Mouse (Mus musculus) neural tube, embryonic 14.5 days (tissue): ENCODE results near the gene Ubr3. TPM values are rescaled to one million over a fixed set of nuclear protein-coding genes. Genes with fewer than 3 reads are reported as not detected.

Source experiments
- ATAC-seq: fragments of 200-750 bp; cut with Nextera tagmentation; 2 replicates; pipeline ENCODE4 v1.8.0; 2017; ENCODE audit warnings: low read depth, mild to moderate bottlenecking, moderate TSS enrichment, moderate library complexity
- H3K27ac ChIP-seq: fragments of 300-500 bp; sonication (generic); 2 replicates; pipeline ENCODE4 v1.5.1; 2014; ENCODE audit warnings: low read depth, mild to moderate bottlenecking, control low read depth, low read length, moderate library complexity, mixed read lengths
- H3K27me3 ChIP-seq: fragments of 300-500 bp; sonication (generic); 2 replicates; pipeline ENCODE4 v1.6.1; 2014; ENCODE audit warnings: low read length; ENCODE audit not compliant: control insufficient read depth, insufficient read depth
- H3K36me3 ChIP-seq: fragments of 300-500 bp; sonication (generic); 2 replicates; pipeline ENCODE4 v1.6.1; 2014; ENCODE audit warnings: low read length, mixed read lengths; ENCODE audit not compliant: control insufficient read depth, insufficient read depth
- H3K4me1 ChIP-seq: fragments of 300-500 bp; sonication (generic); 2 replicates; pipeline ENCODE4 v1.6.1; 2014; ENCODE audit warnings: low read length; ENCODE audit not compliant: control insufficient read depth, insufficient read depth
- H3K4me2 ChIP-seq: fragments of 300-500 bp; sonication (generic); 2 replicates; pipeline ENCODE4 v1.6.1; 2014; ENCODE audit warnings: mild to moderate bottlenecking, low read depth, low read length, control low read depth
- H3K4me3 ChIP-seq: fragments of 300-500 bp; sonication (generic); 2 replicates; pipeline ENCODE4 v1.5.1; 2014; ENCODE audit warnings: low read depth, low read length, control low read depth, mixed read lengths
- H3K9ac ChIP-seq: fragments of 300-500 bp; sonication (generic); replicated peaks from 2 replicates; pipeline ENCODE4 v1.6.1; 2014; ENCODE audit warnings: low read depth, mild to moderate bottlenecking, control low read depth, low read length, mixed read lengths
- H3K9me3 ChIP-seq: fragments of 300-500 bp; sonication (generic); 2 replicates; pipeline ENCODE4 v1.6.1; 2016; ENCODE audit warnings: low read length; ENCODE audit not compliant: control insufficient read depth
- WGBS: fragments of 180-500 bp; shearing (Covaris S2); extraction: QIAGEN DNeasy Blood & Tissue Kit; methylation state at CpG from one replicate; pipeline ENCODE4 v1.1.7; 2014; 5-methylcytosine and 5-hydroxymethylcytosine counted together
- polyA plus RNA-seq: library from polyadenylated mRNA; unstranded; fragments of >200 nt; fragmentation: Nextera tagmentation; extraction: Ambion mirVana; gene quantifications from 2 replicates; pipeline ENCODE4 v1.2.1, GENCODE M21; 2014

Gene Ubr3
- polyA plus RNA-seq, 1 experiment from 2014 or later = 28.7 TPM

DNA sequence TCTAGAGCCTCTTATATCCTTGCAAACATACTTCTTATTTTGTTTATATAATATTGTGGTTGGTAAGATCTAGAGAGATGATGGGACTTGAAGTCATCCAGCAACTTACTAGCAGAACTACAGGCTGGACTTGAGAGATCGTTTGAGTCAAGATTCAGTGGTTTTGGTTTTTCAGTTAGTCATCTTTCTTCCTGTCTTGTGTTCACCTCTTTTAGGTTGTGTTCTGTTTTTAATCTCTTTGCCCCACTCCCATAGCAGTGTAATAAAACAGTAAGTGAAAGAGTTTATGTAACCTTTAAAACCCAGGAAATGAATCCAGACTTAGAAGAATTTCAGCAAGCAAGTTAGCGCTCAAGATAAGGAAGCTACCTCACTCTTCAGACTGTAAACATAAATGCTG, 97.7 kb downstream of the Ubr3 start:
- no peak overlapping the region for H3K9ac ChIP-seq
- H3K4me2 ChIP-seq = no peak overlapping the region
- no peaks in the 10 kb centered on the region for H3K4me1 ChIP-seq
- no peaks in the 10 kb centered on the region for H3K27me3 ChIP-seq
- H3K27ac ChIP-seq = no peak overlapping the region
- no peaks in the 10 kb centered on the region for H3K9me3 ChIP-seq
- H3K36me3 ChIP-seq = peaks cover 16% of the 10 kb centered on the region
- WGBS = 92% methylated on average over 2 of the region's 2 CpGs
- no peak overlapping the region for H3K4me3 ChIP-seq
- ATAC-seq = no peak

DNA sequence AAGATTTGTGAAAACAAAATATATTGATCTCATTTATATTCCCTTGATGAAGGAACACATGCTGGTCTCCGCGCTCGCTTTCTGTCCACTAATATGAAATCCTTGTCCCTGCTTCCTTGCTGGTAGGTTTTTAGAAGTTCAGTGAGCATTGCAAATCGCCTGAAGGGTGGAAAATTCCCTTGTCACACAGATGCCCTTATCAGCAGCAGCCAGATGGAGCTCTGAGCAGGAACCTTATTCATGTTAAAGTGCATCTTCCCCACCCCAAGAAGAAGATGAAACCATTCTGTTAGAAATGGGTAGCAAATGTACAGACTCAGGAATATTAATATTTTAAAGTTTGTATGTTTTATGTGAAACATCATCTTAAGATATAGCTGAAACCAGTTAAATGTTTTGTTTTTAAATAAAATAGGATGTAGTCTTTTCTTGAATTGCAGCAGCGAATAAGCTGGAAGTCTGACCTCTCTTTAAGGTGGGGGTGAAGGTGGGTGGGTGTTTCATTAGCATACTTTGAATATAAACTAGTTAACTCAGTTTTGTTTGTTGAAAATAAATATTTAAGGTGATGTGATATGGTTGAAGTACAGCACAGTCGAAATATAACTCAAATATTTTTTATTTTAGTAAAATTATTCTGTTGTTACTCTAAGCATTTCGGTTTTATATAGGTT, 102.2 kb downstream of the Ubr3 start:
- Histone ChIP-seq H3K4me1 (no peaks in the 10 kb centered on the region), H3K4me2 (no peak overlapping the region), H3K9ac (no peak overlapping the region), H3K36me3 (peaks cover 10% of the 10 kb centered on the region), H3K4me3 (no peak overlapping the region), H3K27ac (no peak overlapping the region), H3K27me3 (no peaks in the 10 kb centered on the region), H3K9me3 (no peaks in the 10 kb centered on the region)
- 78% methylated on average over 7 of the region's 7 CpGs for WGBS
- no peak for ATAC-seq

DNA sequence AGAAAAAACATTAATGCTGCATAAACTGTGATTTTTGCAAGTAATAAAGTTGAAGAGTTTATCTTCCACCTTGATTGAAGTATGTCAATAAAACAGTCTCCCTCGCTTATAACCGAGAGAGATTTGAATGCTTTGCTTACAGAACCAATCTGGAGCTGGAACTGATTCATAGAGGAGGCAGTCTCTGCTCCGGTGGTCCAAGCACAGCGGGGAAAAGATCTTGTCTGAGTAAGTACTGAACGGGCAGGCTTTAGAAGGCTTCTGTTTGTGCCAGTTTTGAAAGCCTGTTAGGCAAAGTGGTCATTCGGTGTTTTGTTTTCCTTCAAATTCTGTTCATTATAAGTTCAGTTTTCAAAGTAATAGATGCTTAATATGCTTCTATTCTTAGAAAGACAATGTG, 103.3 kb downstream of the Ubr3 start:
- Histone ChIP-seq H3K9me3 (no peaks in the 10 kb centered on the region), H3K9ac (no peak overlapping the region), H3K4me2 (no peak overlapping the region), H3K4me1 (no peaks in the 10 kb centered on the region), H3K36me3 (peaks cover 3% of the 10 kb centered on the region; the same call in 1 of the 2 replicates), H3K27me3 (no peaks in the 10 kb centered on the region), H3K27ac (no peak overlapping the region), H3K4me3 (no peak overlapping the region)
- ATAC-seq = no peak
- 89% methylated on average over 6 of the region's 6 CpGs for WGBS

DNA sequence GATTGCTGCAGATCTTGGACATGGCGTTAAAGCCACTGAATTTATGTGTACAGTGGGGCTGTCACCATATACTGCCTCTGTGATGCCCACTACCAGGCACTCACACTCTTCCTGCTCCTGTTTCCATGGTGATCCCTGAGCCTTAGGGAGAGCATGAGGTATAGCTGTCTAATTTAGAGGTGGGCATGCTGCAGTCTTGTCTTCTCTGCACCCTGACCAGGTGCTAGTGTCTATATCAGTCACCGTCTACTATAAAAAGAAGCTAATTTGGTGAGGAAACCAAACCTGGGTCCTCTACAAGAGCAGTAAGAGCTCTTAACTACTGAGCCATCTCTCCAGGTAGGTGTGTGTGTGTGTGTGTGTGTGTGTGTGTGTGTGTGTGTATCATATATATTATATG, 109.4 kb downstream of the Ubr3 start:
- Histone ChIP-seq H3K27ac (no peak overlapping the region), H3K9ac (no peak overlapping the region), H3K4me3 (no peak overlapping the region), H3K9me3 (no peaks in the 10 kb centered on the region), H3K36me3 (peaks cover 3% of the 10 kb centered on the region; the same call in 1 of the 2 replicates), H3K4me1 (no peaks in the 10 kb centered on the region), H3K27me3 (no peaks in the 10 kb centered on the region), H3K4me2 (no peak overlapping the region)
- 83% methylated on average over 2 of the region's 2 CpGs for WGBS
- no peak for ATAC-seq

DNA sequence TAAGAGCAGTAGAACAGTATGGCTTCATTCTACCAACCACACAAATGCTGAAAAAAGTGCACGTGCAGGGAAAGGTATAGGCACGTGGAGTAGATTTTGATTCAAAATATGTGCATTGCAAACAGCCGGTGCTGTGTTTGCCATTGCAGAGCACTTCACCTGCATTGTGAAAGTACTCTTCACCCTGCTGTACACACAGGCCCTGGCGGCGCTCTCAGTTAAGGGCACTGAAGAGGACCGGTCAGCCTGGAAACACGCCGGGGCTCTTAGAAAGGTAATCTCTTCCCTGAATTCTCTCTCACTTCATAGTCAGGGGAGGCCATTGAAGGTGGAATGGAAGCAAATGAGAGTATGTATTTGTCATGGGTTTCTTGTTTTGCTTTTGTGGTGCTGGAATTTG, 115.9 kb downstream of the Ubr3 start:
- Histone ChIP-seq H3K36me3 (peaks cover 13% of the 10 kb centered on the region), H3K9ac (no peak overlapping the region), H3K9me3 (no peaks in the 10 kb centered on the region), H3K4me3 (no peak overlapping the region), H3K27ac (no peak overlapping the region), H3K4me1 (no peaks in the 10 kb centered on the region), H3K27me3 (no peaks in the 10 kb centered on the region), H3K4me2 (no peak overlapping the region)
- no peak for ATAC-seq
- WGBS = 96% methylated on average over 8 of the region's 8 CpGs

DNA sequence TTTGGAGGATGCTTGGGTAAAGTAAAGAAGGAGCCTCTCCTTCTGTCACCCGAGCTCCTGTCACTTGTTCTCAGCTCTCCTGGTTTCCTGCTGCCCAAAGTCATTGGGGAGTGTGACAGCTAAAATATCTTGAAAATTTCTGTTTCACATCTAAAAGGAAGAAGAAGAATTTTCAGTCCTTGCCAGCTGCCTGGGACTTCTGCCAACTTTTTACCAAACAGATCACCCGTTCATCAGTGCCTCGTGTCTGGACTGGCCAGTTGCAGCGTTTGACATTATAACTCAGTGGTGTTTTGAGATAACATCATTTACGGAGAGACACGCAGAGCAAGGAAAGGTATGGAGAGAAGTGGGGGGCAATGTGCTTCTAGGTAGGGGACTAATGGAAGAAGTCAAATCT, 121.2 kb downstream of the Ubr3 start:
- Histone ChIP-seq H3K27me3 (no peaks in the 10 kb centered on the region), H3K9ac (no peak overlapping the region), H3K27ac (no peak overlapping the region), H3K4me3 (no peak overlapping the region), H3K4me1 (no peaks in the 10 kb centered on the region), H3K9me3 (no peaks in the 10 kb centered on the region), H3K36me3 (peaks cover 21% of the 10 kb centered on the region; the same call in 1 of the 2 replicates), H3K4me2 (no peak overlapping the region)
- WGBS = 78% methylated on average over 6 of the region's 6 CpGs
- ATAC-seq = no peak

DNA sequence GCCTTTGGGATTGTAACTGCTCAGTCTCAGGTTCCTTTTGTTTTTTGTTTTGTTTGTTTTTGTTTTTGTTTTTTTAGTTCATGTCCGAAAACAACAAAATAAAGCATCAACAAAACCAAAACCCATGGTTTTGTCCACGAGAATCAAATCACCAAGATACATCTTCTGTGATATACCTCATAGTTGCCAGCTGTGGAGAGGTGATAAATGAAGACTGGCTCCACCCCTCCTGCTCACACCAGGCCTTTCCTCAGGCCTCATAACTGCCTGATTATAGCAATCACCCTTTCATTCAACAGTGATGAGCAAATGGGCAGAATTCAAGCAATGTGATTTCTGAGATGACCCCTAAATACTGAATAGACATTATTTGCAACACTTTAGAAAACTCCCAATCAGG, 127.4 kb downstream of the Ubr3 start:
- H3K27ac ChIP-seq = no peak overlapping the region
- no peak overlapping the region for H3K4me3 ChIP-seq
- no peak overlapping the region for H3K4me2 ChIP-seq
- 86% methylated on average over 2 of the region's 2 CpGs for WGBS
- no peak for ATAC-seq
- H3K4me1 ChIP-seq = no peaks in the 10 kb centered on the region
- H3K9me3 ChIP-seq = no peaks in the 10 kb centered on the region
- H3K27me3 ChIP-seq = no peaks in the 10 kb centered on the region
- H3K9ac ChIP-seq = no peak overlapping the region
- H3K36me3 ChIP-seq = peaks cover 13% of the 10 kb centered on the region; the same call in 1 of the 2 replicates

DNA sequence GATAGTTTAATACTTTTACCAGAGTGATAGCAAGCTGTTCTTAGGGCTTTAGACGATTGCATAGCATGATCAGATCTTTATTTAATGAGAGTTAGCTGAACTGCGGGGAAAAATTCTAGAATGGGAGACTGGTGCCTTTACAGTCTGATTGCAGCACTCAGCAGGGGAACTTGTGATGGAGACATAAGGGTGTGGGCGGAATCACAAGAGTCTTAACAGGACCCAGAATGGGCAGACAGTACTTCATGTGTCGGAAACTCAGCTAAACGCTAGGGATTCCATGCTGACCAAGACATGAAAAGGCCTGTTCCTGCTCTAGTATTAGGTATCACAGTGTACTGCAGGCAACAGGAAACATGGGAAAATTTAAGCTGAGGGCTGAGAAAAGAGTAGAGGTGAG, 128.7 kb downstream of the Ubr3 start:
- WGBS = 93% methylated on average over 5 of the region's 5 CpGs

DNA sequence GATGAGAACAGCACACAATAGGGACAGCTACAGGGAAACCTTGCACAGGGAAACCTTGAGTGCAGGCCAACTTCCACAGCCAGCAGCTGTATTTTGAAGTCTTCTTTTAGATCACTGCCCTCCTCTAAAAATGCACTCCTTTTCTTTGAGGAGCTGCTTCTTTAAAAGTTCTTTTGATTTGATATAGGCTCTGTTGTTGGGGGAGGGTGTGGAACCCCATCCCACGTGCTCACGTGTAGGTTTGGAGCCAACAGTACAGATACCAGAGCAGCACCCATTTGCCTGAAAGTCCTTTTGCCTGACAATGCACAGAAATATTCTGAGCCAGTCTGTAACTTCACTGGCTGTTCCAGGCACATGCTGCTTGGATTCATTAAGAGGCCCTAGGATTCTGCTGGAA, 134.4 kb downstream of the Ubr3 start:
- Histone ChIP-seq H3K27ac (no peak overlapping the region), H3K4me1 (peaks cover 2% of the 10 kb centered on the region; the same call in 1 of the 2 replicates), H3K4me2 (no peak overlapping the region), H3K27me3 (no peaks in the 10 kb centered on the region), H3K9ac (no peak overlapping the region), H3K9me3 (no peaks in the 10 kb centered on the region), H3K4me3 (no peak overlapping the region), H3K36me3 (no peaks in the 10 kb centered on the region)
- ATAC-seq = no peak
- 85% methylated on average over 2 of the region's 2 CpGs for WGBS

More for the DNA sequence above, 128.7 kb downstream of the Ubr3 start:
- ATAC-seq = no peak
- no peaks in the 10 kb centered on the region for H3K27me3 ChIP-seq
- no peak overlapping the region for H3K4me3 ChIP-seq
- no peaks in the 10 kb centered on the region for H3K4me1 ChIP-seq
- H3K27ac ChIP-seq = no peak overlapping the region
- H3K9ac ChIP-seq = no peak overlapping the region
- H3K36me3 ChIP-seq = peaks cover 9% of the 10 kb centered on the region; the same call in 1 of the 2 replicates
- H3K9me3 ChIP-seq = no peaks in the 10 kb centered on the region
- H3K4me2 ChIP-seq = no peak overlapping the region
